Mouse (Mus musculus) G1E (cell line): ENCODE results near the gene Magix. TPM values are rescaled to one million over a fixed set of nuclear protein-coding genes. Genes with fewer than 3 reads are reported as not detected.
A peak's percentile ranks its signal among the peaks of the same experiment; 100 is the strongest.

Source experiments
- ATAC-seq: 2 replicates; pipeline ENCODE4 v1.8.0; 2016; ENCODE audit warnings: mild to moderate bottlenecking; ENCODE audit not compliant: insufficient number of reproducible peaks, poor library complexity, low FRiP score, severe bottlenecking; ENCODE audit errors: extremely low read depth
- DNase-seq: peaks from one replicate; pipeline ENCODE4 v3.0.0; 2012; ENCODE audit warnings: low spot score
- H3K27me3 ChIP-seq: 2 replicates; pipeline ENCODE4 v1.6.1; 2012; ENCODE audit warnings: mild to moderate bottlenecking, low read length, inconsistent platforms; ENCODE audit not compliant: insufficient read depth
- H3K36me3 ChIP-seq: replicated peaks from 2 replicates; pipeline ENCODE3; 2012; ENCODE audit warnings: mild to moderate bottlenecking, inconsistent platforms
- H3K4me1 ChIP-seq: 2 replicates; pipeline ENCODE4 v1.6.1; 2012; ENCODE audit warnings: low read depth, low read length, inconsistent platforms, mixed read lengths; ENCODE audit not compliant: insufficient read depth
- H3K4me3 ChIP-seq: 2 replicates; pipeline ENCODE4 v1.5.1; 2012; ENCODE audit warnings: low read depth, mild to moderate bottlenecking, inconsistent platforms, low read length, moderate library complexity, mixed read lengths
- H3K9me3 ChIP-seq: replicated peaks from 2 replicates; pipeline ENCODE4 v1.6.1; 2012; ENCODE audit warnings: inconsistent platforms
- CTCF ChIP-seq: IDR thresholded peaks from 2 replicates; pipeline ENCODE4 v1.5.1; 2012; ENCODE audit warnings: low read depth, low read length, inconsistent platforms, mixed read lengths
- GATA1 ChIP-seq: IDR thresholded peaks from 2 replicates; pipeline ENCODE4 v1.6.1; 2012; ENCODE audit warnings: borderline replicate concordance, low read length, inconsistent platforms, mixed read lengths
- GATA2 ChIP-seq: IDR thresholded peaks from 2 replicates; pipeline ENCODE4 v1.6.1; 2012; ENCODE audit warnings: low read depth, low read length, inconsistent platforms, borderline replicate concordance
- POLR2AphosphoS5 ChIP-seq: IDR thresholded peaks from 2 replicates; pipeline ENCODE4 v1.6.1; 2012; ENCODE audit warnings: low read depth, low read length, inconsistent platforms; ENCODE audit not compliant: insufficient replicate concordance
- TAL1 ChIP-seq: conservative IDR thresholded peaks from 2 replicates; pipeline ENCODE4 v1.6.1; 2012; ENCODE audit warnings: low read depth, low read length, inconsistent platforms, mixed read lengths
- polyA plus RNA-seq: library from polyadenylated mRNA; stranded (reverse); fragments of >175 nt; gene quantifications from 2 replicates; pipeline ENCODE4 v1.2.3, GENCODE M21; 2012
- total RNA-seq, 2 experiments: library from RNA; stranded (forward) in 1 of 2; stranded (reverse) in 1 of 2; fragments of 200-1000 nt in 1 of 2; fragments of >200 nt in 1 of 2; fragmentation: Nextera tagmentation in 1 of 2; gene quantifications; 2 replicates each; pipeline ENCODE4 v1.2.3; 2014 to 2017

The Magix gene
- total and polyA plus RNA-seq, 3 experiments: 0.05 to 0.27 TPM; not detected in 1

GRCm38 (mm10) chrX:7638401-7639091, 42.5 kb downstream of the Magix start, which contains the start of gene Syp:
Gene Syp, plus strand, starts transcription at chrX:7638471.
- DNase-seq: peak; percentile 64
- peak; percentile 28; the same call in 1 of the 2 replicates for ATAC-seq
- Histone ChIP-seq H3K9me3 (no peaks in the 10 kb centered on the region), H3K36me3 (no peaks in the 10 kb centered on the region), H3K4me1 (peaks cover 11% of the 10 kb centered on the region; the same call in 1 of the 2 replicates), H3K27me3 (peaks cover 13% of the 10 kb centered on the region), H3K4me3 (peak within 1 kb of the TSS; percentile 42; the same call in 1 of the 2 replicates)
- TF ChIP-seq TAL1 (no peak), CTCF (no peak), GATA2 (no peak), POLR2AphosphoS5 (no peak), GATA1 (no peak)

GRCm38 (mm10) chrX:7635101-7635500, 46.0 kb downstream of the Magix start:
- no peak for TF ChIP-seq GATA1
- TF ChIP-seq GATA2: no peak
- TF ChIP-seq TAL1: no peak
- no peaks in the 10 kb centered on the region for H3K36me3 ChIP-seq
- ATAC-seq (no peak), DNase-seq (no peak)
- H3K9me3 ChIP-seq: no peaks in the 10 kb centered on the region
- no peak overlapping the region for H3K4me3 ChIP-seq
- H3K27me3 ChIP-seq: peaks cover 10% of the 10 kb centered on the region; the same call in 1 of the 2 replicates
- 0 out of 2 replicates have a peak, but pooled peaks cover 6% of the 10 kb centered on the region for H3K4me1 ChIP-seq

- DNase-seq (no peak), ATAC-seq (no peak)
- Histone ChIP-seq H3K4me1 (no peaks in the 10 kb centered on the region), H3K36me3 (no peaks in the 10 kb centered on the region), H3K9me3 (no peaks in the 10 kb centered on the region), H3K4me3 (no peak overlapping the region), H3K27me3 (peaks cover 5% of the 10 kb centered on the region; the same call in 1 of the 2 replicates)
- no peak for TF ChIP-seq TAL1
- no peak for TF ChIP-seq GATA2
Observed at GRCm38 (mm10) chrX:7632560-7632959, 48.5 kb downstream of the Magix start.

Other genes with a start within 250 kb of the Magix start
Only the 20 nearest of the 24 such genes appear.
- not detected in 2 replicates for gene Foxp3, start 107.6 kb downstream of the Magix start, total RNA-seq (2014; fragmentation: Nextera tagmentation)
- 0.11 and 0.52 TPM in 2 replicates for gene Foxp3, start 107.6 kb downstream of the Magix start, total RNA-seq (2017)
- gene Foxp3, start 107.6 kb downstream of the Magix start, polyA plus RNA-seq: 0.96 and 2.2 TPM in 2 replicates
- gene Ppp1r3f, start 107.0 kb downstream of the Magix start, total RNA-seq (2014; fragmentation: Nextera tagmentation): 1.6 and 6.3 TPM in 2 replicates
- 1.1 and 1.5 TPM in 2 replicates for gene Ppp1r3f, start 107.0 kb downstream of the Magix start, total RNA-seq (2017)
- gene Ppp1r3f, start 107.0 kb downstream of the Magix start, polyA plus RNA-seq: 1.6 and 1.9 TPM in 2 replicates
- 5.2 and 7.2 TPM in 2 replicates for gene Ccdc22, start 75.7 kb downstream of the Magix start, total RNA-seq (2014; fragmentation: Nextera tagmentation)
- 30.3 and 32.3 TPM in 2 replicates for gene Ccdc22, start 75.7 kb downstream of the Magix start, total RNA-seq (2017)
- 29.4 and 31.7 TPM in 2 replicates for gene Ccdc22, start 75.7 kb downstream of the Magix start, polyA plus RNA-seq
- 0.44 and 0.45 TPM in 2 replicates for gene Cacna1f, start 74.2 kb downstream of the Magix start, total RNA-seq (2014; fragmentation: Nextera tagmentation)
- 0.66 and 0.99 TPM in 2 replicates for gene Cacna1f, start 74.2 kb downstream of the Magix start, total RNA-seq (2017)
- 0.34 and 0.68 TPM in 2 replicates for gene Cacna1f, start 74.2 kb downstream of the Magix start, polyA plus RNA-seq
- gene Syp, start 42.8 kb downstream of the Magix start, total RNA-seq (2014; fragmentation: Nextera tagmentation): 0.39 and 0.83 TPM in 2 replicates
- 0.49 and 0.58 TPM in 2 replicates for gene Syp, start 42.8 kb downstream of the Magix start, total RNA-seq (2017)
- gene Syp, start 42.8 kb downstream of the Magix start, polyA plus RNA-seq: 0.22 and 0.38 TPM in 2 replicates
- not detected in 2 replicates for gene Prickle3, start 24.0 kb downstream of the Magix start, total RNA-seq (2014; fragmentation: Nextera tagmentation)
- 0.16 and 0.41 TPM in 2 replicates for gene Prickle3, start 24.0 kb downstream of the Magix start, total RNA-seq (2017)
- 0.04 TPM in 2 replicates for gene Prickle3, start 24.0 kb downstream of the Magix start, polyA plus RNA-seq
- 129 and 156 TPM in 2 replicates for gene Plp2, start 9.9 kb downstream of the Magix start, total RNA-seq (2014; fragmentation: Nextera tagmentation)
- 50.9 and 54.9 TPM in 2 replicates for gene Plp2, start 9.9 kb downstream of the Magix start, total RNA-seq (2017)
- gene Plp2, start 9.9 kb downstream of the Magix start, polyA plus RNA-seq: 61.2 and 70.2 TPM in 2 replicates
- gene Gpkow, start 15.9 kb upstream of the Magix start, total RNA-seq (2014; fragmentation: Nextera tagmentation): 59.1 and 66.0 TPM in 2 replicates
- 21.6 and 25.5 TPM in 2 replicates for gene Gpkow, start 15.9 kb upstream of the Magix start, total RNA-seq (2017)
- 6.4 and 11.4 TPM in 2 replicates for gene Gpkow, start 15.9 kb upstream of the Magix start, polyA plus RNA-seq
- gene Wdr45, start 33.1 kb upstream of the Magix start, total RNA-seq (2014; fragmentation: Nextera tagmentation): 25.1 and 36.1 TPM in 2 replicates
- gene Wdr45, start 33.1 kb upstream of the Magix start, total RNA-seq (2017): 27.9 and 30.8 TPM in 2 replicates
- gene Wdr45, start 33.1 kb upstream of the Magix start, polyA plus RNA-seq: 10.8 and 11.4 TPM in 2 replicates
- gene Gm45208, start 41.0 kb upstream of the Magix start, total RNA-seq (2014; fragmentation: Nextera tagmentation): not detected in 2 replicates
- 0.44 TPM in 1 of 2 replicates, not detected in the other for gene Gm45208, start 41.0 kb upstream of the Magix start, total RNA-seq (2017)
- 1.1 and 2.0 TPM in 2 replicates for gene Gm45208, start 41.0 kb upstream of the Magix start, polyA plus RNA-seq
- 22.6 and 34.0 TPM in 2 replicates for gene Praf2, start 47.2 kb upstream of the Magix start, total RNA-seq (2014; fragmentation: Nextera tagmentation)
- gene Praf2, start 47.2 kb upstream of the Magix start, total RNA-seq (2017): 5.0 and 5.7 TPM in 2 replicates
- 10.8 and 12.0 TPM in 2 replicates for gene Praf2, start 47.2 kb upstream of the Magix start, polyA plus RNA-seq
- gene Ccdc120, start 69.7 kb upstream of the Magix start, total RNA-seq (2014; fragmentation: Nextera tagmentation): 1.4 and 2.3 TPM in 2 replicates
- 0.70 and 0.76 TPM in 2 replicates for gene Ccdc120, start 69.7 kb upstream of the Magix start, total RNA-seq (2017)
- gene Ccdc120, start 69.7 kb upstream of the Magix start, polyA plus RNA-seq: 10.2 and 12.2 TPM in 2 replicates
- 78.7 and 81.0 TPM in 2 replicates for gene Tfe3, start 81.3 kb upstream of the Magix start, total RNA-seq (2014; fragmentation: Nextera tagmentation)
- 14.1 and 17.0 TPM in 2 replicates for gene Tfe3, start 81.3 kb upstream of the Magix start, total RNA-seq (2017)
- gene Tfe3, start 81.3 kb upstream of the Magix start, polyA plus RNA-seq: 51.8 and 65.1 TPM in 2 replicates
- 77.0 and 116 TPM in 2 replicates for gene Gripap1, start 108.5 kb upstream of the Magix start, total RNA-seq (2014; fragmentation: Nextera tagmentation)
- 45.7 and 53.8 TPM in 2 replicates for gene Gripap1, start 108.5 kb upstream of the Magix start, total RNA-seq (2017)
- 24.6 and 30.6 TPM in 2 replicates for gene Gripap1, start 108.5 kb upstream of the Magix start, polyA plus RNA-seq
- 1.1 and 4.1 TPM in 2 replicates for gene Kcnd1, start 141.0 kb upstream of the Magix start, total RNA-seq (2014; fragmentation: Nextera tagmentation)
- gene Kcnd1, start 141.0 kb upstream of the Magix start, total RNA-seq (2017): 0.23 and 0.27 TPM in 2 replicates
- 0.28 and 0.41 TPM in 2 replicates for gene Kcnd1, start 141.0 kb upstream of the Magix start, polyA plus RNA-seq
- 68.1 and 71.8 TPM in 2 replicates for gene Otud5, start 160.1 kb upstream of the Magix start, total RNA-seq (2014; fragmentation: Nextera tagmentation)
- gene Otud5, start 160.1 kb upstream of the Magix start, total RNA-seq (2017): 53.3 and 53.7 TPM in 2 replicates
- gene Otud5, start 160.1 kb upstream of the Magix start, polyA plus RNA-seq: 84.0 and 86.5 TPM in 2 replicates
- gene Pim2, start 197.0 kb upstream of the Magix start, total RNA-seq (2014; fragmentation: Nextera tagmentation): 7.4 and 12.8 TPM in 2 replicates
- 1.8 and 2.2 TPM in 2 replicates for gene Pim2, start 197.0 kb upstream of the Magix start, total RNA-seq (2017)
- 23.1 and 25.6 TPM in 2 replicates for gene Pim2, start 197.0 kb upstream of the Magix start, polyA plus RNA-seq
- 9.6 and 13.5 TPM in 2 replicates for gene Slc35a2, start 202.8 kb upstream of the Magix start, total RNA-seq (2014; fragmentation: Nextera tagmentation)
- 34.0 and 39.4 TPM in 2 replicates for gene Slc35a2, start 202.8 kb upstream of the Magix start, total RNA-seq (2017)
- gene Slc35a2, start 202.8 kb upstream of the Magix start, polyA plus RNA-seq: 75.8 and 107 TPM in 2 replicates
- gene Pqbp1, start 218.0 kb upstream of the Magix start, total RNA-seq (2014; fragmentation: Nextera tagmentation): 50.0 and 64.3 TPM in 2 replicates
- 146 and 162 TPM in 2 replicates for gene Pqbp1, start 218.0 kb upstream of the Magix start, total RNA-seq (2017)
- gene Pqbp1, start 218.0 kb upstream of the Magix start, polyA plus RNA-seq: 152 and 167 TPM in 2 replicates
- 195 and 197 TPM in 2 replicates for gene Timm17b, start 218.1 kb upstream of the Magix start, total RNA-seq (2014; fragmentation: Nextera tagmentation)
- 72.9 and 78.8 TPM in 2 replicates for gene Timm17b, start 218.1 kb upstream of the Magix start, total RNA-seq (2017)
- 122 and 139 TPM in 2 replicates for gene Timm17b, start 218.1 kb upstream of the Magix start, polyA plus RNA-seq